Mouse (Mus musculus): ENCODE results near the gene Parg. TPM values are rescaled to one million over a fixed set of nuclear protein-coding genes. Genes with fewer than 3 reads are reported as not detected.

Gene Parg
- polyA plus RNA-seq (2012; rRNA removed): 4.6 and 5.4 TPM in 2 replicates

GRCm38 (mm10) chr14:32201791-32202451 lies at the start of gene Parg, which contains the start of gene Timm23:
Gene Parg, plus strand, starts transcription at chr14:32201949.
Gene Timm23, minus strand, starts transcription at chr14:32201898.

GRCm38 (mm10) chr14:32159690-32160246 lies 42.0 kb upstream of the Parg start, which contains the start of gene Ncoa4:
Gene Ncoa4, plus strand, starts transcription at chr14:32159865.

GRCm38 (mm10) chr14:32321732-32322685 lies 120.3 kb downstream of the Parg start, which contains the start of gene Ogdhl:
Gene Ogdhl, plus strand, starts transcription at chr14:32322019.

Other genes starting within 250 kb of the Parg start
- 0.02 TPM in 2 replicates for gene Galnt15, start 173.0 kb upstream of the Parg start, polyA plus RNA-seq (2012; rRNA removed)
- gene Oxnad1, start 116.6 kb upstream of the Parg start, polyA plus RNA-seq (2012; rRNA removed): 17.5 and 17.6 TPM in 2 replicates
- gene Dph3, start 116.2 kb upstream of the Parg start, polyA plus RNA-seq (2012; rRNA removed): 18.9 and 24.4 TPM in 2 replicates
- 0.13 TPM in 1 of 2 replicates, not detected in the other for gene Msmb, start 59.9 kb upstream of the Parg start, polyA plus RNA-seq (2012; rRNA removed)
- gene Ncoa4, start 42.1 kb upstream of the Parg start, polyA plus RNA-seq (2012; rRNA removed): 103 TPM in 2 replicates
- 95.0 and 100 TPM in 2 replicates for gene Timm23, start 51 bp upstream of the Parg start, polyA plus RNA-seq (2012; rRNA removed)
- 0.29 and 0.37 TPM in 2 replicates for gene Ogdhl, start 120.1 kb downstream of the Parg start, polyA plus RNA-seq (2012; rRNA removed)
- gene 1700024G13Rik, start 186.4 kb downstream of the Parg start, polyA plus RNA-seq (2012; rRNA removed): not detected in 2 replicates